Mouse (Mus musculus): ENCODE results near the gene Poll.
A peak's percentile ranks its signal among the peaks of the same experiment; 100 is the strongest.

The Poll gene

GRCm38 (mm10) chr19:45560153-45560890, at the start of gene Poll, which contains the start of gene Gm17018:
Poll (minus strand) TSS chr19:45560531.
Gm17018 (plus strand) TSS chr19:45560615.
- peak; percentile 88 for DNase-seq (ENCODE audit: low spot score)

- DNase-seq (ENCODE audit: low spot score) = no peak
These were observed 48.5 kb upstream of the Poll start for GRCm38 (mm10) chr19:45608648-45609339.

GRCm38 (mm10) chr19:45607479-45607878, 47.1 kb upstream of the Poll start:
- DNase-seq (ENCODE audit: low spot score) = no peak

GRCm38 (mm10) chr19:45606701-45607100, 46.4 kb upstream of the Poll start:
- no peak for DNase-seq (ENCODE audit: low spot score)

- DNase-seq (ENCODE audit: low spot score) = no peak
These were observed 42.3 kb upstream of the Poll start for GRCm38 (mm10) chr19:45602606-45603005.

GRCm38 (mm10) chr19:45597106-45597505, 36.8 kb upstream of the Poll start:
- DNase-seq (ENCODE audit: low spot score) = no peak

GRCm38 (mm10) chr19:45596434-45596833, 36.1 kb upstream of the Poll start:
- DNase-seq (ENCODE audit: low spot score) = no peak

- DNase-seq (ENCODE audit: low spot score) = no peak
These were observed 35.7 kb upstream of the Poll start for GRCm38 (mm10) chr19:45596019-45596418.

GRCm38 (mm10) chr19:45595481-45595880, 35.1 kb upstream of the Poll start:
- no peak for DNase-seq (ENCODE audit: low spot score)

GRCm38 (mm10) chr19:45594079-45594478, 33.7 kb upstream of the Poll start:
- no peak for DNase-seq (ENCODE audit: low spot score)

GRCm38 (mm10) chr19:45592916-45593315, 32.6 kb upstream of the Poll start:
- no peak for DNase-seq (ENCODE audit: low spot score)

- DNase-seq (ENCODE audit: low spot score) = peak; percentile 46
These were observed 31.4 kb upstream of the Poll start for GRCm38 (mm10) chr19:45591704-45592103.

GRCm38 (mm10) chr19:45589761-45590160, 29.4 kb upstream of the Poll start:
- no peak for DNase-seq (ENCODE audit: low spot score)

- no peak for DNase-seq (ENCODE audit: low spot score)
These were observed 27.4 kb upstream of the Poll start for GRCm38 (mm10) chr19:45587509-45588292.

- DNase-seq (ENCODE audit: low spot score) = no peak
These were observed 26.5 kb upstream of the Poll start for GRCm38 (mm10) chr19:45586850-45587249.

- no peak for DNase-seq (ENCODE audit: low spot score)
These were observed 24.7 kb upstream of the Poll start for GRCm38 (mm10) chr19:45584856-45585620.

GRCm38 (mm10) chr19:45583136-45583535, 22.8 kb upstream of the Poll start:
- no peak for DNase-seq (ENCODE audit: low spot score)

GRCm38 (mm10) chr19:45582161-45582560, 21.8 kb upstream of the Poll start:
- no peak for DNase-seq (ENCODE audit: low spot score)

GRCm38 (mm10) chr19:45581257-45581656, 20.9 kb upstream of the Poll start:
- peak; percentile 51 for DNase-seq (ENCODE audit: low spot score)

- DNase-seq (ENCODE audit: low spot score) = no peak
These were observed 19.9 kb upstream of the Poll start for GRCm38 (mm10) chr19:45580235-45580634.

- no peak for DNase-seq (ENCODE audit: low spot score)
These were observed 19.1 kb upstream of the Poll start for GRCm38 (mm10) chr19:45579416-45579815.

GRCm38 (mm10) chr19:45578976-45579375, 18.6 kb upstream of the Poll start:
- DNase-seq (ENCODE audit: low spot score) = no peak

All from urinary bladder, postnatal 25 days (tissue).